Mouse (Mus musculus): ENCODE results near the gene Syngr4. TPM values are rescaled to one million over a fixed set of nuclear protein-coding genes. Genes with fewer than 3 reads are reported as not detected.

The Syngr4 gene
- polyA plus RNA-seq, 1 experiment, result 80.6 TPM

DNA sequence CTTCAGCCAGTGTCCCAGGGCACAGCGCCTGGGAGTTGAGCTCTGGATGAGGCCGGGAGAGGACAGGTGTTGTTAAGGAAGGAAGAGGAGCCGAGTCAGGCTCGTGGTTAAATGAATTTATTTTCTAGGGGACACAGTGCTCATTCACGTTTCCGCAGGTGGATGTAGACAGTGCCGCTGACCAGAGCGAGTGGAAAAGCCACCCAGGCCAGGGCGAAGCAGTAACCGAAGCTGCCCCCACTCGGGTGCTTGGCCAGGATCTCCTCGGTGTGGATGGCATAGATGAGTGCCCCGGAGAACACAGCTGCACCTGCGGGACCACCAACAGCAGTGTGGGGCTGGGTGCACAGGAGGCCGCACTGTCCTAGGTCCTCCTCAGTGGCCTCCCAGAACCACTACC, 21.4 kb upstream of the Syngr4 start:
- no peak for TF ChIP-seq GATA1 (IDR thresholded peaks at IDR 0.05; ENCODE audit: low read length)

DNA sequence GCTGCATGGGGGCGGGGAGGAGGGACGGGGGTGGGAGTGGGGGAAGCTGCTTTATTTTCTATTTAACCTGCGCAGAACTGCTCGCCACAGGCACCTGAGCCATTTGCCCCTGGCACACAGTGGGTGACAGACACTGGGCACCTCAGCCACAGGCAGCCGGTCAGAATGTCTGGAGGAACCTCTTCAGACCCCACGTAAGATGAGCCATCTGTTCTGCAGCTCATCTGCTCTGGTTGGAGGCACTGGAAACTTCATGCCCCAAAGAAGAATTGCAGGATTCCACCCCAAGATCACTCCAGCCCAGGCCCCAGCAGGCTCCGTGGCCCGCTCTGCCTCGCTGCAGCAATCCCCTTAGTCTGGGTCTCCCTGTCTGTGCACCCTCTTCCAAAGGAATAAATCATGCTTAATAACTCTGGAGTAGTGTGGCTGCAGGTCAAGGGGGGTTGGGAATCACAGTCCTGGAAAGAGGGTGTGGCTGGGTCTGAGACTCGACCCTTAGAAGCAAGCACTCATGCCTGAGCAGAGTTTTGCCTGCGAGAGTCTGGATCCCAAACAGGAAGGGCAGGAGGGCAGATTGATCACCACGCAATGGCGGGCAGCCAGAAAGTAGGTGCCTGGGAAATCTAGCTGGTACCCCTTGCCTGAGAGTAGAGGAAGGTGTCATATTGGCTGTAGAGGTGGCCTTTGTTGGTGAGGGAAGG, 20.6 kb upstream of the Syngr4 start:
- no peak for TF ChIP-seq GATA1 (IDR thresholded peaks at IDR 0.05; ENCODE audit: low read length)

DNA sequence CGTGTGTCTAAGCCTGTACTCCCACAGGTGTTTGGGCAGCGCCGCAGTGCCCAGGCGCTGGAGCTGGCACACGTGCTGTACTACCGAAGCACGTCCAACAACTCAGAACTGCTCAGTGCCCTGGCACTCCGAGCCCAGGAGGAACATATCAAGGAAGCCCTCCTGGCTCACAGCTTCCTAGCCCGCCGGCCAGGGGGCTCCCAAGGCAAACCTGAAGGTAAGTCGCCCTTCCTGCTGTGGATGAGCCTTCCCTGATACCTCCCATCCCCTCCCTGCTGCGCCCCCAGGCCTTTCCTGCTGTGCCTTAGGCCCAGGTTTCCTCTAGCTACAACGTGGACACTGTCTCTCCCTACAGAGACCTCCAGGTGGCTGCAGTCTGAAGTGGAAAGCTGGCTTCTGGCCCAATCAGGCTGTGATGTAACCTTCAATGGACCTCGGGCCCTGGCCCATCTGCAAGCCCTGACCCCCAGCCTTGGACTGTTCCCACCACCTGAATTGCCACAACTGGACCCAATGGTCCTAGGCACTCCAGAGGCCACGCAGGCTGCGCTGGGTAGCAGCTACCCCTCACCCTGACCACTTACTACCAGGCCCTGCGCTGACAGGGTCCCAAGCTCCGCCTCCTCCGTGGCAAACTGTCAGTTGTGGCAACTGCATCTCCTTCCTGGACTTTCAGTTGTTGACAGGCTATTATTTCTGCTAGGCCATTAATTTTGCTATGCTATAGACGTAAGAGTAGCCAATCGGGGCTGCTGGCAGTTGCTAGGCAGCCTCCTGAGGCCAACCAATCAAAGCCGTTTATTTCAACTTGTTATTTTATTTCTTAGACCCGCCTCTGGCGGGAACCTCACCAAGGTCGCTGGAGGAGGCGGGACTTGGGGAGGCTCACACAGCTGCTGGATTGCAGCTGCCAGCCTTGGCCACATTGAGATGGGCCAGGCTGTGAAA, 19.8 kb upstream of the Syngr4 start:
- TF ChIP-seq GATA1 (IDR thresholded peaks at IDR 0.05; ENCODE audit: low read length), result no peak

DNA sequence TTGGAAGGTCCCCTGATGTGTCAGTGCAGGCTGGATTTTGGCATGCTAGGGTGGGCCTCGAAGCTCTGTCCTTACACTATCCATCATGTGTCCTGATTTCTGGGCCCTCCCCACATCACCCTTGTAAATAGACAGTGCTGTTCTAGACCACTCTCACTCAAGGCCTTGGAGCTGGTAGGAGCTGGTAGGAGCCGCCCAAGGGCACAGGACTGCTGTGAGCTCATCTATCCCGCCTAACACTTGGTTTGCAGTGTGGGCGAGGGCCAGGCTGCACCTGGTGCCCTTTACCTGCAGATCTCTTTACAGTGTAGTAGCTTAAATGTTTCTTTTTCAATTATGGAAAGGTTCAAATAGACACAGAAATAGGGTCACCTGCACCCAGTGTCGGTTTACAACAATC, 18.5 kb upstream of the Syngr4 start:
- no peak for TF ChIP-seq GATA1 (IDR thresholded peaks at IDR 0.05; ENCODE audit: low read length)

DNA sequence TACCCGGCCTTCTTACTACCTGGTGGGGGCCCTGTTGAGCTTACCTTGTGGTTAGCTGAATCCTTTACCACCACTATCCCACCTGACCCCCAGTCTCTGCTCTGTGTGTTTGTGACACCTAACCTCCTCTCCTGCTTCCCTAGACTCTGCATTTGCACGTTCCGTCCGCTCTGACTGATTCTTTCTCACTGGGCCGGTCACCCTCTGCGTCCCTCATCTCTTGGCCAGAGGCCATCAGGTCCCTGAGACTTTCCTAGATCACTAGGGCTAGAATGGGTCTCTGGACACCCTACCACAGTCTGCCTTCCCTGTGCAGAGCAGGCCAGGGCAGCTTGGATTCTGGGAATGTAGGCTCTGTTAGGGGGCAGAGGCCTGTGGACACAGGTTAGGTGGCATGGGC, 17.6 kb upstream of the Syngr4 start:
- no peak for TF ChIP-seq GATA1 (IDR thresholded peaks at IDR 0.05; ENCODE audit: low read length)

DNA sequence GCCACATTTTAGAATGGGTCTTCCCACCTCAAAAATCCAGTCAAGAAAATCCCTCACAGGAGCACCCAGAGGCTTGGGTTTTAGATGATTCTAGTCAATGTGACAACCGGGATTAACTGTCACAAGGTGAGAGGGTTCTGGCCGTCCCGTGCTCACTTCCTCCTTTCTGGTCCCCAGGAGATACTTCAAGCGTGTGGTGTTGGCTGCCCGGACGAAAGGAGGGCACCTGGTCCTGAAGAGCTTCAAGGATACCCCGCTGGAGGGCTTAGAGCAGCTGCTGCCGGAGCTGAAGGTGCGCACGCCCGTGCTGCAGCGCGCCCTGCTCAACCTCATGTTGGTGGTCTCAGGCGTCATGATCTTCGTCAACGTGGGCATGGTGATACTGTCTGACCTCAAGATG, 12.6 kb upstream of the Syngr4 start:
- no peak for TF ChIP-seq GATA1 (IDR thresholded peaks at IDR 0.05; ENCODE audit: low read length)

DNA sequence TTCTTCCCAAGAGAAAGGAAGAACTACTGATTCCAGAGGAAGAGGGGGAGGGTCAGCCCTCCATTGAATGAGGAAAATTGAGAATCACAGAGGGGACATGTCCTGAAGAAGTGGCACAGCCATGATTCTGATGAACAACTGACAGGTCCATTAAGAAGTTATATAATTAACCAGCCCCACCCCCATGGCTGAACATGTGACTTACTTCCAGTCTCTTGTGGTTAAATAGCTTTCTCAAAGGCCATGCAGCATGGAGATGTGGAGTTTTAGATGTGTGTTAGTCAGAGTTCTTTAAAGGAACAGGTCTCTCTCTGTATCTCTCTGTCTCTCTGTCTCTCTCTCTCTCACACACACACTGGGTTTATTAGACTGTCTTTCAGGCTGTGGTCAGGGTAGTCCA, 11.9 kb upstream of the Syngr4 start:
- no peak for TF ChIP-seq GATA1 (IDR thresholded peaks at IDR 0.05; ENCODE audit: low read length)

DNA sequence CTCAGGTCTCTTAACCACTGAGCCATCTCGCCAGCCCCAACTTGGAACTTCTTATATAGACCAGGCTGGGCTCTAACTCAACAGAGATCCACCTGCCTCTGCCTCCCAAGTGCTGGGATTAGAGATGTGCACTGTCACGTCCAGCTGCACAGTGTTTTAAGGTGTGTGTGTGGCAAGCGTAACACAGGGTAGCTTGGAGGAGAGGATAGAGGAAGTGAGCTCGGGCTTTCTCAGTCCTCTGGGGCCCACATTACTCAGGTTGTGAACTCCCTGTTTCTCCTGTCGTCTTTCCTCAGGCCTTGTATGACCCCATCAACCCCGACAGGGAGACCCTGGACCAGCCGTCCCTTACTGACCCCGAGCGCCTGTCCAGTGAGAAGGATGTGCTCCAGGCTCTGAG, 10.1 kb upstream of the Syngr4 start:
- no peak for TF ChIP-seq GATA1 (IDR thresholded peaks at IDR 0.05; ENCODE audit: low read length)

DNA sequence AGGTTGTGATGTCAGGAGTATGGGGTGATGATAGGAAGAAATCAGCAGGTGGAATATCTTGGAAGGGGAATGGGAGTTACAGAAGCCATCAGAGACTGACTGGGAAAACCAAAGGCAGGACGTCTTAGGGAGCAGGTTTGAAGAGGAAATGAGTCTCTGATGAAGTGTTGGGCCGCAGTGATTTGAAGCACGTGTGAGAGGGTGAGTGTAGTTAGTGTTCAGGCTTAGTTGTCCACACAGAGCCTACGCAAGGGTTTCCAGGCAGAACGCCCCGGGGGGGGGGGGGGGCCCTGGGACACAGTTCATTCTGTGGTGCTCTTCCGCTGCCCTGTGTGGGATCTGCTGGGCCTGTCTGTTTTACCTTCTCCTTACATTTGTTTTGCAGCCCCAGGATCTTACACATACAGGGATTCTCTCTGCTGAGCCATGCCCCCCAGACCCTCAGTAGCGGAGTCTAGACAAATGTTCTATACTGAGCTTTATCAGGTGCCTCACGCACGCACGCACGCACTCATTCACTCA, 6.0 kb upstream of the Syngr4 start:
- TF ChIP-seq GATA1 (IDR thresholded peaks at IDR 0.05; ENCODE audit: low read length), result no peak

DNA sequence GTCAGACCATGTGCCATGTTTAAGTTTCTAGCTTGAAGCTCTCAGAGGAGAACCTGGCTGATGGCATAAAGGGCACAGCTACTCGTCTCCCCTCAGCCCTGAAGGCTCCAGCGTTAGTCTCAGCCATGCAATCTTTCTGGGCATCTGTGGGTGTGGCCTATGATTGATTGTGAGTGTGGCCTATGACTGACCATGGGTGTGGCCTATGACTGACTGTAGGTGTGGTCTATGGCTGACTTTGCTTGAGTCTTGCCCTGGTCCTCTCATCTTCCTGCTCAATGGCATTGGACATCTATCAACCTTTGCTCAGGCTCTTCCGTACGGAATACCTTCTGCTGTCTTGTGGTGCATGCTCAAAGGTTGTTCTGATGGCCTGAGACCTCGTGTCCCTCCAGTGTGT, 5.0 kb upstream of the Syngr4 start:
- TF ChIP-seq GATA1 (IDR thresholded peaks at IDR 0.05; ENCODE audit: low read length), result no peak

DNA sequence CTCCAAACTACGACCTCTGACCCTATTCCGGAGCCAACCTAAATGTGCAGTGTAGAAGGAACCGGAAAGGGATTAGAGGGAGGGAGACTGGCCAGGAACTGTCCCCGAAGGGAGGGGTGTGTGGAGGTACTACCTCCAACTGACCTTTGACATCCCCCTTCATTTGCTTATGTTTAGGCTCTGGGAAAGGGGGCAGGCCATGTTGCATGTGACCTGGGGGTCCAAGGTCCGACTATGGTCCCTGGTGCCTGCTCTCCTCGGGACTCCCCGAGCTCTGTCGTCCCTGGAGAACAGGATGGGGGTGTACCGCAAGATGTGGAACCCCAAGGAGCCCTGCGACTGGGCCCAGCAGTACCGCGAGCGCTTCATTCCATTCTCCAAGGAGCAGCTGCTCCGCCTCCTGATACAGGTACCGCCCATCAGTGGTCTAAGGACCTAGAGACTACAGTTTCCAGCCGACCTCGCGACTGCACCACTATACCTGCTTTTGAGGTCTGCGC, 794 bp upstream of the Syngr4 start:
- no peak for TF ChIP-seq GATA1 (IDR thresholded peaks at IDR 0.05; ENCODE audit: low read length)

DNA sequence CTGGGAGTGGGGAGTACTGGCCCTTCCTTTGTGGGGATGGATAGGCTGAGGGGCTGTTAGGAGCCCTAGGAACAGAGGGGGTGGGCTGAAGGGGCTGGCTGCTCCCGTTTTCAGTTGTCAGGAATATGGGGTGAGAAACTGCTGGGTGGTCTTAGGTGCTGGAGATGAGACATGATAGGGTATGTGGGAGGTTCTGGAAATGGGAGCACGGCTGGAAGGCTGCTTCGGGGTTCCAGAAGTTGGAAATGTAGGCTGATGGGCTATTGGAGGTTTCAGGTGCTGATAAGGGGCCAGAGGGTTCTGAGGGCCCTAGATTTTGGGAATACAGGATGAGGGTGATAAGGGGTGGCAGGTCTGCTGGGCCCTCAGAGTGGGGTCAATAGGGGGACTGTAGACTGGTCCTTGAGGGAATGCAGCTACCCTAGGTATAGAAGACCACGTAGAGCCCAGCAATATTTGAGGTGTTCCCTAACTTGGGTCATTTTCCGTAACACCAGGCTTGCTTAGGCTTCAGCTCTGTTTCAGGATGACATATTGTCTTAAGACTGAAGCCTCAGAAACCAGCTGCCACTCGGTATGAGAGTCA, 490 bp downstream of the Syngr4 start:
- no peak for TF ChIP-seq GATA1 (IDR thresholded peaks at IDR 0.05; ENCODE audit: low read length)

DNA sequence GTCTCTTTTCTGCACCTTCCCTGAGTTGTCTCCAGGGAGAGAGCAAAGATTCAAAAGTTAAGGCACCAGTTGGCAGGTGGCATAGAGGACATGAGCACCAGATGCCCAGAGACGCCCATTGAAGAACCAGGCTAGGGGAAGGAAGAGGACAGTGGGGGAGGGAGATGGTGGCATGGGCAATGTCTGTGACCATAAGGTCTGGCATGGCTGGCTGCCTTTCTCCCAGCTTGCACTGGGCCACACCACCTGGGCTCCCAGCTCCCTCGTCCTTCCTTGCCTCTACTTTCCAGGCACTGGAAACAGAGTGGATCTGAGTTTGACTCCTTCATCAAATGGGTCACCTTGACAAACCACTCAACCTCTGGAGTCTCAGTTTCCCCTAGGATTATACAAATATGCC, 3.9 kb downstream of the Syngr4 start:
- no peak for TF ChIP-seq GATA1 (IDR thresholded peaks at IDR 0.05; ENCODE audit: low read length)

DNA sequence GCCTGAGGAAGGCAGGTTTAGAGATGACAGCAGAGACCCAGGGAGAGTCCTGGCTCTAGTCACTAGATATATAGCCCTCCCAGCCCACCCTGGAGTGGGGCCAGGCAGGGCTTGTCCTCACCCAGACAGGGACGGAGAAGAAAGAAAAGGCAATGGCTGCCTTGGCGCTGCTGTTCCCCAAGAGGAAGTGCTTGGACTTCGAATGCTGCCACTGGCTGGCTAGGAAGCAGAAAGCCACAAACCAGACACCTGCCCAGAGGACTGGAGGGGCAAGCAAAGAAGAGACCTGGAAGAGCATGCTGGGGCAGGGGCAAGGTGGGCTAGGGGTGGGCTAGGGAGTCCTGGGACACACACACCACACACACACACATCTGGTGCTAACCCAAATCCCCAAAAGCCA, 9.3 kb downstream of the Syngr4 start:
- TF ChIP-seq GATA1 (IDR thresholded peaks at IDR 0.05; ENCODE audit: low read length), result no peak

DNA sequence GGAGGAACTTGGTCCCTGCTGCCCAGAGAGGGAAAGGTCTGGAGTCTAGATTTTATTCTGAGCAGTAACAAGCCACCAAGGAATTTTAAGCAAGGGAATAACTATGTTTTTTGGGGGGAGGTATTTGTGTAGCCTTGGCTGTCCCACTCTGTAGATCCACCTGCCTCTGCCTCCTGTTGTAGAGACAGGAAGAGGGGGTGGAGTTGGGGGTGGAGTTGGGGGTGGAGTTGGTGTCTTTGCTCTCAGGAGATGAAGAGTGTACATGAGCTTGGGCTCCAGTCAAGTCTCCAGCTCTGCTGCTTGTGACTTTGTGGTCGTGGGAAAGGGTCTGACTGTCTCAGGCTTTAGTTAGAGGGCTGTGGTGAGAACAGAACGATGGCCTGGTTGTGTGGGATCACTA, 15.5 kb downstream of the Syngr4 start:
- no peak for TF ChIP-seq GATA1 (IDR thresholded peaks at IDR 0.05; ENCODE audit: low read length)

DNA sequence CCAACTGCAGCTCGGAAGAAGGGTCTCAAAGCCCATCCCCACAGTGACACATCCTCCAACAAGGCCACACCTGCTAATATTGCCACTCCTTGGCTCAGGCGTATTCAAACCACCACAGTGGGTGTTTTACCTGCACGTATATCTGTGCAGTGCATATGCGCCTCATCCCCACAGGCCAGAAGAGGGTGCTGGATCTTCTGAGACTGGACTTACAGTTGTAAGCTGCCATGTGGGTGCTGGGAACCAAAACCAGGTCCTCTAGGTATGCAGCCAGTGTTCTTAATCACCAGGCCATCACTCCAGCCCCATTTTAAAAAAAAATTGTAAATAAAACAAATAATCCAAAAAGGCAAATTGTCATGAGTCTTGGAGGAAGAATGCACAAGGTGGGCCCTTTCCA, 16.0 kb downstream of the Syngr4 start:
- no peak for TF ChIP-seq GATA1 (IDR thresholded peaks at IDR 0.05; ENCODE audit: low read length)

All from G1E-ER4 (cell line).